Mouse (Mus musculus) liver, embryonic 14.5 days (tissue): ENCODE data around the gene Iqsec3. TPM values are rescaled to one million over a fixed set of nuclear protein-coding genes. Genes with fewer than 3 reads are reported as not detected.

ENCODE experiments used
- ATAC-seq: fragments of 200-750 bp; cut with Nextera tagmentation; 2 replicates; pipeline ENCODE4 v1.8.0; 2017; ENCODE audit warnings: moderate number of reproducible peaks, mild to moderate bottlenecking, moderate library complexity; ENCODE audit not compliant: insufficient read depth
- DNase-seq, 3 experiments: peaks; one replicate each; pipeline ENCODE4 v3.0.0-alpha.2; 2012 to 2013; ENCODE audit warnings: low read depth in 3 of 3, low spot score in 3 of 3
- H3K27ac ChIP-seq: fragments of 300-500 bp; sonication (generic); 2 replicates; pipeline ENCODE4 v1.5.1; 2014; ENCODE audit warnings: moderate library complexity, mild to moderate bottlenecking, control low read depth, inconsistent platforms
- H3K27me3 ChIP-seq: fragments of 300-500 bp; sonication (generic); 2 replicates; pipeline ENCODE4 v1.6.1; 2014; ENCODE audit warnings: mild to moderate bottlenecking, low read length, moderate library complexity; ENCODE audit not compliant: control insufficient read depth, insufficient read depth
- H3K36me3 ChIP-seq: fragments of 300-500 bp; sonication (generic); replicated peaks from 2 replicates; pipeline ENCODE4 v1.6.1; 2014; ENCODE audit warnings: low read depth; ENCODE audit not compliant: control insufficient read depth, insufficient read depth
- H3K4me1 ChIP-seq, 2 experiments: fragments of 200-500 bp in 1 of 2; fragments of 300-500 bp in 1 of 2; sonication (generic) in 1 of 2; replicated peaks; 2 replicates each; pipeline ENCODE4 v1.6.1; 2012 to 2014; ENCODE audit warnings: antibody characterized with exemption in 1 of 2, inconsistent platforms in 1 of 2, low read length in 1 of 2; ENCODE audit not compliant: control insufficient read depth in 2 of 2, insufficient read depth in 2 of 2
- H3K4me2 ChIP-seq: fragments of 300-500 bp; sonication (generic); 2 replicates; pipeline ENCODE4 v1.6.1; 2014; ENCODE audit warnings: low read depth, mild to moderate bottlenecking, control low read depth, moderate library complexity
- H3K4me3 ChIP-seq, 2 experiments: fragments of 200-500 bp in 1 of 2; fragments of 300-500 bp in 1 of 2; sonication (generic) in 1 of 2; 2 replicates each; pipeline ENCODE4 v1.5.1; 2012 to 2014; ENCODE audit warnings: low read depth in 2 of 2, low read length in 2 of 2, mild to moderate bottlenecking in 2 of 2, control low read depth in 1 of 2, inconsistent platforms in 1 of 2, moderate library complexity in 1 of 2; ENCODE audit not compliant: insufficient read depth in 1 of 2
- H3K9ac ChIP-seq: fragments of 300-500 bp; sonication (generic); replicated peaks from 2 replicates; pipeline ENCODE4 v1.6.1; 2014; ENCODE audit warnings: mild to moderate bottlenecking, control low read depth, moderate library complexity
- H3K9me3 ChIP-seq: fragments of 300-500 bp; sonication (generic); 2 replicates; pipeline ENCODE4 v1.6.1; 2016; ENCODE audit warnings: low read length, mixed read lengths; ENCODE audit not compliant: control insufficient read depth
- CTCF ChIP-seq: IDR thresholded peaks from 2 replicates; pipeline ENCODE4 v1.5.1; 2016; ENCODE audit warnings: antibody characterized with exemption, low read depth, control low read depth
- EP300 ChIP-seq: IDR thresholded peaks from 2 replicates; pipeline ENCODE4 v1.6.1; 2016; ENCODE audit warnings: antibody characterized with exemption, low read depth
- WGBS: fragments of 180-500 bp; shearing (Covaris S2); extraction: QIAGEN DNeasy Blood & Tissue Kit; methylation state at CpG from one replicate; pipeline ENCODE4 v1.1.7; 2014; ENCODE audit not compliant: insufficient replicate concordance; 5-methylcytosine and 5-hydroxymethylcytosine counted together
- microRNA-seq: library from miRNA; unstranded; fragments of <30 nt; microRNA quantifications from one replicate; pipeline ENCODE4, GENCODE M21; 2016
- polyA plus RNA-seq, 2 experiments: library from polyadenylated mRNA; depleted of rRNA in 1 of 2; stranded (reverse) in 1 of 2; unstranded in 1 of 2; fragments of >200 nt; fragmentation: Nextera tagmentation in 1 of 2; extraction: Ambion mirVana in 1 of 2; gene quantifications; 2 replicates each; pipeline versions ENCODE4 v1.2.1 to v1.2.3; 2012 to 2014

Iqsec3 gene
- polyA plus RNA-seq, 2 experiments, result under 0.01 TPM; not detected in 1

- H3K4me3 ChIP-seq, result no peak overlapping the region
- ATAC-seq (no peak), DNase-seq (no peak)
- H3K27me3 ChIP-seq, result no peaks in the 10 kb centered on the region
- 0 out of 4 replicates have a peak, but pooled peaks cover 0 to 4% of the 10 kb centered on the region in 2 experiments for H3K4me1 ChIP-seq
- no peak overlapping the region for H3K9ac ChIP-seq
- no peak for TF ChIP-seq CTCF
- no peak for TF ChIP-seq EP300
- no peak overlapping the region for H3K4me2 ChIP-seq
- no peaks in the 10 kb centered on the region for H3K36me3 ChIP-seq
- H3K9me3 ChIP-seq, result no peaks in the 10 kb centered on the region
- WGBS, result 51% methylated on average over 3 of the region's 3 CpGs
- no peak overlapping the region for H3K27ac ChIP-seq
Observed at GRCm38 (mm10) chr6:121325298-121325697, 148.2 kb downstream of the Iqsec3 start.

Small RNAs within 50 kb of the gene (microRNA-seq; reads per million reads assigned to microRNA genes)
- not detected for gene Gm24855

Other genes starting within 250 kb of the Iqsec3 start
- gene Usp18, start 227.8 kb downstream of the Iqsec3 start, polyA plus RNA-seq (2012; rRNA removed), result 2.6 and 2.9 TPM in 2 replicates
- 5.4 and 6.0 TPM in 2 replicates for gene Usp18, start 227.8 kb downstream of the Iqsec3 start, polyA plus RNA-seq (2014; fragmentation: Nextera tagmentation; extraction: Ambion mirVana)
- gene Slc6a13, start 173.5 kb downstream of the Iqsec3 start, polyA plus RNA-seq (2012; rRNA removed), result 14.9 and 17.2 TPM in 2 replicates
- gene Slc6a13, start 173.5 kb downstream of the Iqsec3 start, polyA plus RNA-seq (2014; fragmentation: Nextera tagmentation; extraction: Ambion mirVana), result 19.3 and 21.7 TPM in 2 replicates
- 1.3 and 2.1 TPM in 2 replicates for gene Slc6a12, start 130.6 kb downstream of the Iqsec3 start, polyA plus RNA-seq (2012; rRNA removed)
- gene Slc6a12, start 130.6 kb downstream of the Iqsec3 start, polyA plus RNA-seq (2014; fragmentation: Nextera tagmentation; extraction: Ambion mirVana), result 2.0 and 2.1 TPM in 2 replicates
- 15.7 and 20.5 TPM in 2 replicates for gene A2m, start 161.7 kb upstream of the Iqsec3 start, polyA plus RNA-seq (2012; rRNA removed)
- 31.5 and 43.2 TPM in 2 replicates for gene A2m, start 161.7 kb upstream of the Iqsec3 start, polyA plus RNA-seq (2014; fragmentation: Nextera tagmentation; extraction: Ambion mirVana)